Mouse (Mus musculus): ENCODE measurements around the gene Islr.

Islr gene

DNA sequence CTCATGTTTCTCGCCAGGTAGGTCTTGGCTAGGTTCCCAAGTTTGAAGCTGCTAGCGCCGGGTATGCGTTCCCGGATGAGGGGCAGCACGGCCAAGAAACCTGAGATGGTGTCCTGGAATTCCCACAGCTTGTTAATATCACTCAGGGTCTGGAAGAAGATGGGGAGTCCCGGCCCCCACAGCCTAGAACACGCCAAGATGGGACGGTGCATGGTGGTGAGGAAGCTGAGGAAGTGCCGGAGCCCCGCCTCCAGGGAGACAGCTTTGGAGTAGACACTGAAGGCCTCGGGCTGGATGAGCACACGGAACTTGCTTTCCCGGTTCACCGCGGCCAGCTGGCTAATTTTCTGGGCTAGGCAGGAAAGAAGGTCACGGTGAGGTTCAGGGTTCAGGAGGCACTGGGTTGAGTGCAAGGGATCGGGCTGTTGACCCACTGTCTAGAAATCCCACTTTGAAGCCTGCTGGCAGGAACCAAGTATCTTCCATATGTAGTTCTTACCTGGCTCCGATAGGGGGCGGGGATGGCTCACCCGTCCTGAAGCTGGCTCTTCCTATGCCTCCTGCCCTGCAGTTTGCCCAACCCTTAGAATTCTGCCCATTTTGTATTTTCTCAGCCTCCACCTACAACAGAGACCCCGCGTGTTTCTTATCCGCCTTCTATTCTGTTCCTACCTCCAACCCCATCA, 16.3 kb upstream of the Islr start:
- DNase-seq (ENCODE audit: low read depth, low spot score), result no peak

DNA sequence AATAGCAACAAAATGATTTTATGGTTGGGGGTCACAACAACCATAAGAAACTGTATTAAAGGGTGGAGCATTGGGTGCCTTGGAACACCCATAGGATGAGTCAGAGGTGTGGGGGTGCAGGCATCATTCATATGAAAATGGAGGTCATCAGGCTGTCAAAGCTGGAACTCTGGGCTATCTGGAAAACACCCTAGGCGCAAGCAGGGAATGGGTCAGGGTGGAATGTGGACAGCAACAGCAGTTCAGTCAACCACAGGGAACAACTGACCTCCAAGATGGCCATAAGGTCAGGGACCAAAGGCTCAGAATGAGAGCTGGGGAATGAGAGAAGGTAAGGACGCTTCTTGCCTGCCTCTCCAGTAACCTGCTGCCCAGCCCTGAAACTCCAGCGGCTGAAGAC, 14.4 kb upstream of the Islr start:
- DNase-seq (ENCODE audit: low read depth, low spot score), result no peak

DNA sequence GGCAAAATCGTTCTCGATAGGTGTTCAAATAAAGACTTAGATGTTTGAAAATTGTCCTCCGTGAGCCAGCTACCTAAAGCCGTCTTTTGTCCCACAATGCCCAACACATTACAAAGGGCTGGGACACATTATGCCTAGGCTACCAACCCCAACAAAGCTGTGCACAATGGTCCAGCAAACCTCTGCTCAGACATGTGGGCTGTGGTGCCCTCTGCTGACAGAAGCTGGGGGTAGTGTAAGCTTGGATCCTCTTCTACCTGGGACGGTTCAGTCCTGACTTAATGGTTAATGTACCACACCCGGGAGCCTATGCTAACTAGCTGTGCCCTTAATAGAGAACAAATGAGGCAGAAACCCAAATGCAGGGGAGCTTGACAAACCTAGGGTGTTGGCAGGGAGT, 12.3 kb upstream of the Islr start:
- DNase-seq (ENCODE audit: low read depth, low spot score), result no peak

DNA sequence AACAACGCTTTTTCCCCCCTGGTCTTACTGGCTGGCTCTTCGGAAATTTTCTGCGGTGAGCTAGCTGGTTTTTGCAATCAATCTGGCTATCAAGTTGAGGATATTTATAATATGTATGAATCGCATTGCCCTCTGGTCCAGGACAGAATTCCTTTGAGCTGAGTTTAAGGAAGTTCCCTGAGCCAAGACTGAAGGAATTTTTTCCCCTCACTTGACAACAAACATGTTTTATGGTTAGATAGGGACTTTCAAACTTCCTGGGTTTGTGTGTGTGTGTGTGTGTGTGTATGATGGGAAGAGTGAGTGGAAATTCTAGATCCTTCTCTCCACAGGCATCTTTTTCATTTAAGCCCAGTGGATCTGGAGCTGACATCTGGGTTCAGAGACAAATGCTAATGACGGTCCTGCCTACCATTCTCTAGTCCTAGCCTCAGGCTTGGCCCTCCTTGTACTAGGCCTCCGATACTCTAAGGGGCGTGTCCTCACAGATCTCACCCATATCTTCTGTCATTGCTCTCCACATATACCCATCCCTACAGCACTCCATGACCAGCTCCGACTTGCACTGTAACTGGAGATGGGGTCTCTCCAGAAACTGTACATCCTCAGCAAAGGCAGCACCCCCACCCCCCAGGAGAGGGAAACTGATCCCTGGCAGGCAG, 10.5 kb upstream of the Islr start:
- no peak for DNase-seq (ENCODE audit: low read depth, low spot score)

DNA sequence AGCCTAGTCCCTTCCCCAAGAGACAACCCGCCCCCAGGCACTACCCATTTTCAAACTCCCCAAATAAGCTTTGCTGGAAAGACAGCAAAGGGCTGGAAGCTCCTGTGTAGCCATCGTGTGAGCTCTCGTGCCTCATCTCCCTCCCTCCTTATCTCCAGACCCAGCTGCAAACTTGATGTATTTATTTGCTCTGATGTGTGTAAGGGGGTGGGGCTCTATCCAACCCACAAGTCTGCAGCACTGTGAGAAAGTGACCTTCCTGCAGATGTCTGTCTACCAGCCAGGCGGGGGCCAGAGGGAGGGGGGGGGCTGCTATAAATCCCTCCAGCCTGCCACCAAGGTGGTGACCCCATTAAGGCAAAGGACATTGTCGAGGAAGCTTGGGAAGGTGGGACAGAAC, 9.8 kb upstream of the Islr start:
- no peak for DNase-seq (ENCODE audit: low read depth, low spot score)

DNA sequence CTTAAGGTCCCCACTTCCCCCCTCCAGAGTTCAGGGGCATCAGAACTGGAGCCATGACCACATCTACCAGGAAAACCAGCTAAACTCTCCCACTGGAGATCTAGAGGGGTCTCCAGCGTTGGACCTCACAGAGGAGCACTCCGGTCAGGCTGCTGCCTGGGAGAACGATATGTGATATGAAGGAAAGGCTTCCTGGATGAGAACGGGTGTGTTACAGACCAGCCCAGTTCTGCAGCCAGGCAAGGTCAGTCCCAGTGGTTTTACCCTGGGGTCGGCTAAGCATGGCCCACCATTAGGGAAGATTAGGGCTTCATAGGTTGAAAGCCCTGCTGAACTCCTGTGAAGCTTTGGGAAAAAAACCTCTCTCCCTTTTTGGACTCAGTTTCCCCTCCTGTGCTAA, 9.3 kb upstream of the Islr start:
- DNase-seq (ENCODE audit: low read depth, low spot score), result no peak

DNA sequence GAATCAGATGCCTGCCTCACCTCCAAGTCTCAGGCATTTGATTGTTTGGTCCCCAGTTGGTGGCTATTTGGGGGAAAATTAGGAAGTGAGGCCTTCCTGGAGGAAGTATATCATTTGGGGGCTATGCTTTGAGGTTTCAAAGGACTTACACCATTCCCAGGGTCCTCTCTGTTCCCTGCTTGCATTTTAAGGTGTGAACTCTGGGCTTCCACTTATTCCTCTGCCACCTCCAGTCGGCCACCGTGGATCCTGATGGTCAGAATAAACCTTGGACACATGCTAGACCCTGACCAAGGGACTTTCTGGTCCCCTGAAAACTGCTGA, 6.2 kb upstream of the Islr start:
- DNase-seq (ENCODE audit: low read depth, low spot score), result no peak

DNA sequence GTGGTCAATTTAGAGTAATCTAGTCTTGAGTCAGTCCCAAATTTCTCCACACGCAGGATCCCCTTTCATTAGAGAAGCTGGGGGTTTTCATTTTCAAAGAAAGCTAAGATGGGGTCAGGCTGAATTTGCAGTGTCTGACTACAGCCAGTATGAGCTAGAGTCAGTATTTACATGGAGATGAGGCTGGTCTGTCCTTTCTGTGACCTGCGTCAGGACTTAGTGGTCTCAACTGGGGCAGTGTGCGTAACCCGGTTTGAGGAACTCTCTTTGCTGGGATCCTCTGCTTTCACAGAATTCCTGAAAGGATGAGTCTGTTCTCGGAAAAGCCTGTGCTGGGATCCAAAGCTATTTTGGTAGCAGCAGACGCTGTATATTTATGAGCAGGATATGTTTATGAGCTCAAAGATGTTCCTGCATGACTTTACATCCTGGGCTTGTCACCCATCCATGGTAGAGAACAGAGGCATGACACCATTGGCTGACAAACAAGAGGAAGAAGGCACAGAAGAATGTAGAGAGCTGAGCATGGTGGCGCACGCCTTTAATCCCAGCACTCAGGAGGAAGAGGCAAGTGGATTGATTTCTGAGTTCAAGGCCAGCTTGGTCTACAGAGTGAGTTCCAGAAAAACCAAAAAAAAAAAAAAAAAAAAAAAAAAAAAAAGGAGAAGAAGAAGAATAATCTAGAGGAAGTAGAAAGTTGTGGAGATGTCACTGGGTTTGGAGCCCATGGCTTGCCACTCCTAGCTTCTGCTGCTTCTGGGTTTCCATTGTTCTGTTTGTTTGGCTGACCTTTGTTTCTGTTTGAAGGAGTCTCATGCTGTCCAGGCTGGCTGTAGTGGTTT, 5.6 kb upstream of the Islr start:
- DNase-seq (ENCODE audit: low read depth, low spot score), result no peak

DNA sequence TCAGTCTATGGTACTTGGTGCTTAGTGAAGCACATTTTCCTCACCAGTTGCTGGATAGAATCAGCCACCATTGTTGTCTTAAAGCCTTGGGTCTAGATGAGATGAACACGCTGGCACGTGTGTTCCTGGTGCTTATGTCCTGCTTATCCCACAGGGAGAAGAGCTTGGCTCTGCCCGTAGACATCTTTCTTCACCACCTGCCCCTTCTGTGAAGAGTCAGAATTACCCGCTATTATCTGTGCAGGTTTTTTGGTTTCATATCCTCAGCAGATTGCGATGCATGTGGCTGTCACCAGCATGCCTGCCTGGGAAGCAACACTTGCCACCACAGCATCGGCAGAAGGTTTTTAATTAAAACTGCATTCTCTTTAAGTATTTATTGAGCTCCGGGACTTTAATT, 1.9 kb upstream of the Islr start:
- no peak for DNase-seq (ENCODE audit: low read depth, low spot score)

DNA sequence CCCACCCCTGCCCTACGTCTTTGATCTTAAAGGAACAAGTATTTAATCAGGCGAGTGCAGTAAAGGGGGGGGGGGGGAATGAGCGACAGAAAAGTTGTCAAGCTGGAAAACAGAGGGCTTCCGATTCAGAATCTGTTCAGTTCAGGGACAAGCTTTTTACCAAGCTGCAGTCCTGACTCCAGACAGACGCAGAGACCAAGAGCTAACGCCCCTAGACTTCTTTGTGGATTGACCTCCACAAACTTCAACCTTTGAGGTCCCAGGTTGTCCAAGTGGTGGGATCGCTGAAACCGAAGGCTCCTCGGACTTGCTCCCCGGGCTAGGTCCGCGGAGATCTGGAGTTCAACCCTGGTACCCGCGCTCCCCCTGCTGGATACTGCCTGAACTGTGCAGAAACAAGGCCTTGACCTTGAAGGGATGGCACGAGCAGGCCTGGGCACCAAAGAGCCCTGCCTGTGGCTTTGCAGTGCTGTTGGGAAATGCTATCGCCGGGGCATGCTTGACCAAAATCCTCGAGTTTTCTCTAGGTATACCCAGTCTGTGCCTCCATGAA, 418 bp upstream of the Islr start:
- peak; percentile 82 for DNase-seq (ENCODE audit: low read depth, low spot score)

DNA sequence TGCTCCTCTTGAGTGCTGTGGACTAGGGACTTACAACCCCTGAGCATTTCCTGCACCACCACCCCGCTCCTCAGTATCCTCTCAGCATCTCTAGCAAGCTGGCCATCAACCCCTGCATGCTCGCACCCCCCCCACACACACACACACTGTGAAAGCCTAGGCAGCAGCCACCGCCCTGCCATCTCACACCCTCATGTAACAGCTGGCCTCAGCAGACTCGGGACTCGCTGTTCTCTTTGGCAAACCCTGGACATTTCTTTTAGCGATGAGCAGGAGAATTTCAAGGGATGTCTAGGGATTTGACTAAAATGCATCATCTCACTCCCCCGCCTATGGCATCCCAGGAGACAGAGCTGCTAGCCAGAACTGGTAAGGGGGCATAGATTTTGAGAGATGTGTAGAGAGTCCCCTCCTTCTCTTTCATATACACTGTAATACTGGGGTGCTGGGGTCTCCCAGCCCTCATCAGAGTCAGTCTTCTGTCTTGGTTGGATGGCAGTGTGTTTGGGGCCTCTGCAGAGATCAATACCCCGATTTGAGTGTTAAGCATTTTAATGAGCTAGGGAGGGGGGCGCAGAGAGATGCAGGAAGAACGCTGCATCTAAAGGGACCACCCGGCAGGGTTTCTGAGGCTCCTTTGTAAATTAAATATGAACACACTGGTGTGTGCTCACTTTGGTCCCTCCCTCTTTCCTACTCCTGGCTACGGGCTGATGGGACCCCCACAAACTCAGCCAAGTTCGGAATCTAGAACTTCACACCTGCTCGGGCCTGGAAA, 1.2 kb downstream of the Islr start:
- DNase-seq (ENCODE audit: low read depth, low spot score), result peak; percentile 54

DNA sequence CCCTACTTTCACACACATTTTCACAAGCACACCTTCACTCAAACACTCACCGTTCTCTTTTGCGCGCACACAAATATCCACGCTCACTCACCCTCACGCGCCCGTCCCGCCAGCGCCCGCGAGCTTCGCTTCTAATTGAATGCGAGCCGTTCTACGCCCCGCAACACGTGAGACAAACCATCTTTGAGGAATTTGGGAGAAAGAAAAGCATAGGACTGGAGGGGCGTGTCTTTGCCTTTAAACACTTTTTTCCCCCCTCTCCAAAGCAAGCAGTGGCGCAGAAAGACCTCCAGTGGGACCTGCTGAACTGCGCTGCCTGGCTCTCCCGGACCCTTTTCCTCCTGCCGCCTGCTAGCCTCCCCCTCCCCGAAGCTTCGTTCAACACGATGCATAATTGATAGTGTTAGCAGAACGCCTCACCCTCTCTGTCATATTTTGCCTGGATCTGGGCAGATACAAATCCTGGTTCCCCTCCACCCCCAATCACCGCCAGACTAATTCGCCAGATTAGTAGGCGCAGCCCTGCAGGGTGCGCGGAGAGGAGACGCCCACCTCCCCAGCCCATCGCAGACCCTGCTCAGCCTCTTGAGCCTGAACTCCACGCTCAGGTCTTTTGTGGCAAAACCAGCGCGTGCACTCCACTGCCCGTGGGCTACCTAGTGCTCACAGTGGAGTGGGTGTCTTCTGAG, 2.1 kb downstream of the Islr start:
- no peak for DNase-seq (ENCODE audit: low read depth, low spot score)

DNA sequence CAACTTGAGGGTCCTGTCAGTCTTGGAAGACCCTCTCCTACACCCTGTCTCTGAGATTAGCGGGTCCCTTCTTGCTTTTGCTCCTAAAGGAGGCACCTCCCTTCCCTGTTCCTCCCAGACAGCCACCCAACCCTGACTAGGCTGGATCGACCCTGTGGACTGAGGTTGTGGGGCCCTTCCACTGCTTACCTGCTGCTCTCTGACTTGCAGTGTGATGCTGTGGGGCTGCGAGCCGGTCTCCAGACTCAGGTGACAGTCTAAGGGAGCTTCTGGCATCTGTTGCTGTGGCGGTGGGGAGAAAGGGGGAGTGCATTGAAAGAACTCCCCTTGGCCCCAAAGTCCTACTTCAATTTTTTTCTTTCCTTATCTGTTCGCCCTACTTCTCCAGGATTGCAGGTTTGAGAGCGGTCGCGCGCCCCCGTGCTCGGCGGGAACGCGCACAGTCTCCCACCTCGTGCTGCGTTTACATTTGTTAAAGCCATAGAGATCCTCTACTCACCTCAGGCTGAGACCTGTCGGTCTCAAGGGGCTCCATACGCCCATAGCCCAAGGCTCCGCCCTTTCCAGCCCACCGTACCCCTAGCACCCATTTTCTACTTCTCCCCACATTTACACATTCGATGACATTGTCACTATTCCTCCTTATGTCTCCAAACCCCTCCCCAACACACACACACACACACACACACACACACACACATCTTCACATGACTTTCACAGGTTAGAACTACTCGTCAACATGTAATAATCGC, 2.8 kb downstream of the Islr start:
- DNase-seq (ENCODE audit: low read depth, low spot score), result no peak

DNA sequence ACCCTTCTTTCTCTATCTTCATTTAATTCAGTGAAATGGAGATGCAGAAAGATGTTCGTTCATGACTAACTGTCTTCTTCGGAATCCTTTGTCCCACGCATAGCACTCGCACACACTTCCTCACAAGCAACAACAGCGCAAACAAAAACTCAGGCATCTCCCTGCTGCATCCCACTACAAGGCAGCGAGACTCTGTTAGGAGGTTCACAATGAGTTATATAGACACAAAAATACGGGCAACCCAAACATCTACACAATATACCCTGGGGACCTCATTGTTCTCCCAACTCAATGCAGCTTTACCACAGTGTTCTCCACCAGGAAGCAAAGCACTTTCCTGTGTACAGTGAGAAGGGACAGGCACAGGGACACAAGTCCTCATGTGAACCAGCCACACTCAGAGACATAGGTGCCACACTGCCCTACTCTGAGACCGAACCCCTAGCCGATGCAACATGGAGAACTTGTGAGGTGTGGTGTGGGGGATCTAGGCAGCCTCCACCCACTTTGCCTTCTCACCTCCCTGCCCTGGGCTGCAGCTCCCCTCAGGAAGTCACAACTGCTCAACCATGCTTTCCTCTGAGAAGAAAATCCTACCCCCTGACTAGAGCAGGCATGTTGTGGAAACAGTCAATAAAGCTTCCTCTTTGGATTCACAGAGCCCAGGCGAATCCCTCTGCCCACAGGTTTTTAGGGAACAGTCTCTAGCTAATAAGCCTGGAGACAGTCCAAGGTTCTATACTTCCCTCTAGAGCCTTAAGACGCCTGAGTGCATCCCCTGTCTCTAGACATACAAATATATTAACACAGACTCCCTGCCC, 3.6 kb downstream of the Islr start:
- no peak for DNase-seq (ENCODE audit: low read depth, low spot score)

DNA sequence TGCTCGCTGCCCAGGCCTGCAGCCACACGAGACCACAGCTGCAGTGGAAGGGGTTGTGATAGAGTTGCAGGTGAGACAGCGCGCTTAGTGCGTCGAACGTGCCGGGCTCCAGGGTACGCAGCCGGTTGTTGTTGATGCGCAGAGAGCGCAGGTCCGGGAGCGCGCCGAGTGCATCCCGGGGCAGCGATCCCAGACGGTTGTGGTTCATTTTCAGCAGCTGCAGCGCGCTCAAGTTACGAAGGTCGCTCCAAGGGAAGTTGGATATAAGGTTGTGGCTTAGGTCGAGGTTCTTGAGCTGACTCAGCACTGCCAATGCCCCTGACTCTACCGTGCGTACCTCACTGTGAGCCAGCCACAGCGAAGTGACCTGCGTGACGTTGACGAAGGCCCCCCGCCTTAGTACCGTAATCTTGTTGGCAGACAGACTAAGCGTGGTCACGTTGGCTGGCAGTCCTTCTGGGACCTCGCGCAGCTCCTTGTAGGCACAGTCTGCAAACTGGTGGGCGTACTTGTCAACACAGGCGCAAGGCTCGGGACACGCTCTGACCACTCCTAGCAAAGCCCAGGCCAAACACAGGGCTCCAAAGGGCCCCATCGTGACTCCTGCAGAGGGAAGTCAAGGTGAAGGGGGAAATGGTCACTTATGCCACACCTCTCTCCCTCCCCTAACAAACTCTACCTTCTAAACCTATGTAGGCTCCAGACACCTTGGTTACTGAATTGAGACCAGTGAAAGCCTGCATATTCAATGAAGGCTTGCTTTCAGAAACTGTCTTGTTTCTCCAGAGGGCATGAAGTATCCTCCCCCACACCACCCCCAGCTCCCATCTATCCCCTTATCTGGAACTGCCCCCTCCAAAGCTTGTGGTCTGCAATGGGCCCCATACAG, 4.5 kb downstream of the Islr start:
- DNase-seq (ENCODE audit: low read depth, low spot score), result no peak

DNA sequence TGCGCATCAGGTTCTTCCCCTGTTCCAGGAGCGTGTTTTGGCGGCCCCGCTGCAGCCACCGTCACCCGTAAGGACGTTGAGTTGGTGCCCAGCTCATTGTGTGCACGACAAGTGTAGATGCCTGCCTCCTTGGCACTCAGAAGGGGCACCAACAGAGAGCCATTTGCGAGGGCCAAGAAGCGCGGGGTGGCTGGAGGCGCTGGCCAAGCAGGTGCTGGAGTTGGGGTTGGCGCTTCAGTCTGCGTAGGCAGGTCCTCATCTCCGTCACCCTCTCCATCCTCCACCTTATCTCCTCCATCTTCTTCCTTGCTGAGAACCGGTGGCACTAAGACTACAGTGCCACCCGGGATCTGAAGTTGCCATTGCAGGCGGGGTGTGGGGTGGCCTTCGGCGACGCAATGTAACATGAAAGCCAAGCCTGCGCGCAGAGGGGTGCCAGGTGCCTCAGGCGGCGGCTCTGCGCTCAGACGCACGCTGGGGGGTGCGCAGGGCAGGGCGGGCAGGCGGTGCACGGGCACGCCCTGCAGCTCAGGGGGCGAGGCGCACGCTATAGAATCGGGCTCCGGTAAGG, 5.2 kb downstream of the Islr start:
- DNase-seq (ENCODE audit: low read depth, low spot score), result no peak

DNA sequence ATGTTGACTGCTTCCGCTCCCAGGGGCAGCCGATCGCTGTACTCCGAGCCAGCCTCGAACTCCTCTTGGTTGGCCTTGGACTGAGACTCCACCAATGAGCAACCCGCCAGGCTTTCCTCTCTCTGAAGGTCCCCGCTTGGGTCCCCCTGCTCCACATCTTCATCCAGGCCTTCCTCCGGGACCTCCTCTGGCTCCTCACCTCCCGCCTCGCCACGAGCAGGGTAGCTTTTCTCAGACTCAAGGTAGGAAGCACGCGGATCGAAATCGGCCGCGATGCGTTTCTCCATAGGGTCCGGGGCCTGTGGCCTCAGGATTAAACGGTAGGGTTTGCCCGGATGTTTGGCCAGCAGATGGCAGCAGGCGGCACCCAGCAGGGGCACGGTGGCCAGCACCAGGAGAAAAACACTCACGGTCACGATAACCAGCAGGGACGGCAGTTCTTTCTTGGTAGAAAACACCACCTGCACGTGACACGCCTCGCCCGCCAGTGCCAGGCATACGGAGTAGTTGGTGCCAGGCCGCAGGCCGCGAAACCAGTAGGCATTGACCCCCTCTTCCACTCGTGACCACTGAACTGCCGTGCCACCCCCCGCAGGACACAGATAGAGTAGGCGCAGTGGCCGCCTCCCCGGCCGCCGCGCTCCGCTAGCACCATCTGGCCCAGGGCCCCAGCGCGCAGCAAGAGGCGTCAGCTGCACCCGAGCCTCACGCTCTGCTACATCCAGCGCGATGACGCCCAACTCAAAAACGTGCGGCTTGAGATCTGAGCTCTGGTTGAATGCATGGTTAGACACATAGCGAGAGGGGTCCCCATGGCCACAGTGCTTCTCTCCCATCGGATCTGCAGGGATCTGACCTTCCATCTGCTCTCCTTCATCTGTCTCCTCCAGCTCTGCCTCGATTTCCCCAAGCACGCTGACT, 6.1 kb downstream of the Islr start:
- DNase-seq (ENCODE audit: low read depth, low spot score), result no peak
